Mouse (Mus musculus) heart, embryonic 14.5 days (tissue): ENCODE measurements at regions not wholly inside any gene's neighbourhood (a gene's known extent, or its start where the extent isn't known, plus 50 kb on each side); places are given as distances from the start of the nearest gene placed in this dataset.

Source experiments
- ATAC-seq: fragments of 200-750 bp; cut with Nextera tagmentation; 2 replicates; pipeline ENCODE4 v1.8.0; 2017; ENCODE audit warnings: low read depth, moderate TSS enrichment; ENCODE audit not compliant: insufficient number of reproducible peaks, insufficient read depth, low FRiP score
- H3K27ac ChIP-seq, 2 experiments: fragments of 200-500 bp in 1 of 2; fragments of 300-500 bp in 1 of 2; sonication (generic) in 1 of 2; replicated peaks in 1 of 2; 2 replicates each; pipeline ENCODE4 v1.5.1; 2012 to 2014; ENCODE audit warnings: low read depth in 2 of 2, low read length in 2 of 2, control low read depth in 1 of 2, mild to moderate bottlenecking in 1 of 2, mixed read lengths in 1 of 2; ENCODE audit not compliant: control insufficient read depth in 1 of 2, insufficient read depth in 1 of 2
- H3K27me3 ChIP-seq: fragments of 300-500 bp; sonication (generic); 2 replicates; pipeline ENCODE4 v1.6.1; 2014; ENCODE audit warnings: mild to moderate bottlenecking, low read length, control low read depth; ENCODE audit not compliant: control insufficient read depth, insufficient read depth
- H3K36me3 ChIP-seq: fragments of 300-500 bp; sonication (generic); 2 replicates; pipeline ENCODE4 v1.6.1; 2014; ENCODE audit warnings: mild to moderate bottlenecking, control low read depth, low read length, mixed read lengths; ENCODE audit not compliant: control insufficient read depth, insufficient read depth
- H3K4me1 ChIP-seq, 2 experiments: fragments of 200-500 bp in 1 of 2; fragments of 300-500 bp in 1 of 2; sonication (generic) in 1 of 2; 2 replicates each; pipeline ENCODE4 v1.6.1; 2012 to 2014; ENCODE audit warnings: low read length in 2 of 2, control low read depth in 1 of 2, mixed read lengths in 1 of 2; ENCODE audit not compliant: control insufficient read depth in 2 of 2, insufficient read depth in 2 of 2
- H3K4me2 ChIP-seq: fragments of 300-500 bp; sonication (generic); 2 replicates; pipeline ENCODE4 v1.6.1; 2014; ENCODE audit warnings: mild to moderate bottlenecking, low read length
- H3K4me3 ChIP-seq, 2 experiments: fragments of 200-500 bp in 1 of 2; fragments of 300-500 bp in 1 of 2; sonication (generic) in 1 of 2; 2 replicates each; pipeline ENCODE4 v1.5.1; 2012 to 2014; ENCODE audit warnings: low read length in 2 of 2, mild to moderate bottlenecking in 2 of 2, control low read depth in 1 of 2, low read depth in 1 of 2, moderate library complexity in 1 of 2; ENCODE audit not compliant: control insufficient read depth in 1 of 2, insufficient read depth in 1 of 2
- H3K9ac ChIP-seq: fragments of 300-500 bp; sonication (generic); 2 replicates; pipeline ENCODE4 v1.6.1; 2014; ENCODE audit warnings: mild to moderate bottlenecking, low read length
- H3K9me3 ChIP-seq: fragments of 300-500 bp; sonication (generic); 2 replicates; pipeline ENCODE4 v1.6.1; 2016; ENCODE audit warnings: low read length, control low read depth; ENCODE audit not compliant: control insufficient read depth
- WGBS: fragments of 180-500 bp; shearing (Covaris S2); extraction: QIAGEN DNeasy Blood & Tissue Kit; methylation state at CpG from one replicate; pipeline ENCODE4 v1.1.7; 2014; 5-methylcytosine and 5-hydroxymethylcytosine counted together

- Histone ChIP-seq H3K36me3 (no peaks in the 10 kb centered on the region), H3K27me3 (no peaks in the 10 kb centered on the region), H3K4me3 (no peak overlapping the region), H3K4me1 (no peaks in the 10 kb centered on the region), H3K4me2 (no peak overlapping the region), H3K9ac (no peak overlapping the region), H3K27ac (no peak overlapping the region), H3K9me3 (no peaks in the 10 kb centered on the region)
- ATAC-seq: no peak
- 60% methylated on average over 2 of the region's 2 CpGs for WGBS
These were observed 401.5 kb downstream of the Insc start for GRCm38 (mm10) chr7:115144947-115145346.

GRCm38 (mm10) chr7:115147352-115147977 is 404.0 kb downstream of the Insc start:
- Histone ChIP-seq H3K4me1 (no peaks in the 10 kb centered on the region), H3K4me2 (no peak overlapping the region), H3K9ac (no peak overlapping the region), H3K27ac (no peak overlapping the region), H3K4me3 (no peak overlapping the region), H3K36me3 (no peaks in the 10 kb centered on the region), H3K9me3 (no peaks in the 10 kb centered on the region), H3K27me3 (no peaks in the 10 kb centered on the region)
- 83% methylated on average over 5 of the region's 5 CpGs for WGBS
- no peak for ATAC-seq

GRCm38 (mm10) chr7:115153291-115153690 is 409.8 kb downstream of the Insc start:
- H3K9me3 ChIP-seq: no peaks in the 10 kb centered on the region
- no peak overlapping the region for H3K4me2 ChIP-seq
- peaks cover 0 to 6% of the 10 kb centered on the region in 2 experiments; a peak in 2 of 4 replicates for H3K4me1 ChIP-seq
- H3K36me3 ChIP-seq: no peaks in the 10 kb centered on the region
- no peak overlapping the region for H3K9ac ChIP-seq
- H3K4me3 ChIP-seq: no peak overlapping the region
- H3K27ac ChIP-seq: no peak overlapping the region
- no peak for ATAC-seq
- H3K27me3 ChIP-seq: no peaks in the 10 kb centered on the region

GRCm38 (mm10) chr7:115153764-115154509 is 410.4 kb downstream of the Insc start:
- H3K4me3 ChIP-seq: no peak overlapping the region
- peaks cover 0 to 6% of the 10 kb centered on the region in 2 experiments; a peak in 2 of 4 replicates for H3K4me1 ChIP-seq
- no peak overlapping the region for H3K4me2 ChIP-seq
- H3K27me3 ChIP-seq: no peaks in the 10 kb centered on the region
- no peak overlapping the region for H3K27ac ChIP-seq
- ATAC-seq: no peak
- no peaks in the 10 kb centered on the region for H3K36me3 ChIP-seq
- H3K9me3 ChIP-seq: no peaks in the 10 kb centered on the region
- 43% methylated on average over 4 of the region's 4 CpGs for WGBS
- H3K9ac ChIP-seq: no peak overlapping the region

- Histone ChIP-seq H3K4me1 (peaks cover 2 to 6% of the 10 kb centered on the region in 2 experiments; a peak in 3 of 4 replicates), H3K9ac (0 out of 2 replicates have a peak overlapping the region, but pooled peaks have one; percentile 8), H3K9me3 (peaks cover 8% of the 10 kb centered on the region; the same call in 1 of the 2 replicates), H3K27ac (no peak overlapping the region), H3K4me3 (no peak overlapping the region), H3K27me3 (peaks cover 15% of the 10 kb centered on the region; the same call in 1 of the 2 replicates), H3K4me2 (no peak overlapping the region), H3K36me3 (no peaks in the 10 kb centered on the region)
- no peak for ATAC-seq
- WGBS: 28% methylated on average over 6 of the region's 6 CpGs
These were observed 426.5 kb downstream of the Insc start for GRCm38 (mm10) chr7:115170023-115170422.

GRCm38 (mm10) chr7:115170439-115170838 is 426.9 kb downstream of the Insc start:
- Histone ChIP-seq H3K9ac (no peak overlapping the region), H3K4me1 (peaks cover 2 to 6% of the 10 kb centered on the region in 2 experiments; a peak in 3 of 4 replicates), H3K9me3 (0 out of 2 replicates have a peak, but pooled peaks cover 4% of the 10 kb centered on the region), H3K4me3 (no peak overlapping the region), H3K27ac (no peak overlapping the region), H3K4me2 (0 out of 2 replicates have a peak overlapping the region, but pooled peaks have one; percentile 10), H3K36me3 (no peaks in the 10 kb centered on the region), H3K27me3 (peaks cover 15% of the 10 kb centered on the region; the same call in 1 of the 2 replicates)
- ATAC-seq: no peak
- 46% methylated on average over 9 of the region's 9 CpGs for WGBS

GRCm38 (mm10) chr7:115192482-115192881 is 449.0 kb downstream of the Insc start:
- WGBS: 31% methylated on average over 5 of the region's 5 CpGs
- H3K27me3 ChIP-seq: no peaks in the 10 kb centered on the region
- ATAC-seq: no peak
- no peak overlapping the region for H3K4me2 ChIP-seq
- no peak overlapping the region for H3K4me3 ChIP-seq
- H3K9me3 ChIP-seq: no peaks in the 10 kb centered on the region
- H3K4me1 ChIP-seq: peaks cover 6 to 8% of the 10 kb centered on the region in 2 experiments
- H3K36me3 ChIP-seq: no peaks in the 10 kb centered on the region
- no peak overlapping the region for H3K27ac ChIP-seq
- H3K9ac ChIP-seq: no peak overlapping the region
